Mouse (Mus musculus) limb, embryonic 14.5 days (tissue): ENCODE measurements at regions not wholly inside any gene's neighbourhood (a gene's known extent, or its start where the extent isn't known, plus 50 kb on each side); places are given as distances from the start of the nearest gene placed in this dataset.

Experiments
- ATAC-seq: fragments of 200-750 bp; cut with Nextera tagmentation; 2 replicates; pipeline ENCODE4 v1.8.0; 2017; ENCODE audit warnings: low read depth, moderate number of reproducible peaks, moderate TSS enrichment; ENCODE audit not compliant: low FRiP score
- DNase-seq: peaks from one replicate; pipeline ENCODE4 v3.0.0-alpha.2; 2015; ENCODE audit warnings: low spot score
- H3K27ac ChIP-seq: fragments of 300-500 bp; sonication (generic); replicated peaks from 2 replicates; pipeline ENCODE4 v1.5.1; 2014; ENCODE audit warnings: low read depth, mild to moderate bottlenecking, low read length, moderate library complexity, mixed read lengths
- H3K27me3 ChIP-seq: fragments of 300-500 bp; sonication (generic); 2 replicates; pipeline ENCODE4 v1.6.1; 2014; ENCODE audit warnings: low read length, mixed read lengths; ENCODE audit not compliant: control insufficient read depth, insufficient read depth
- H3K36me3 ChIP-seq: fragments of 300-500 bp; sonication (generic); 2 replicates; pipeline ENCODE4 v1.6.1; 2014; ENCODE audit warnings: mild to moderate bottlenecking, low read length, moderate library complexity, mixed read lengths; ENCODE audit not compliant: control insufficient read depth, insufficient read depth
- H3K4me1 ChIP-seq: fragments of 300-500 bp; sonication (generic); 2 replicates; pipeline ENCODE4 v1.6.1; 2014; ENCODE audit warnings: antibody characterized with exemption, low read length, mixed read lengths; ENCODE audit not compliant: control insufficient read depth, insufficient read depth
- H3K4me2 ChIP-seq: fragments of 300-500 bp; sonication (generic); replicated peaks from 2 replicates; pipeline ENCODE4 v1.6.1; 2014; ENCODE audit warnings: low read depth, mild to moderate bottlenecking, low read length, moderate library complexity; ENCODE audit not compliant: severe bottlenecking
- H3K4me3 ChIP-seq: fragments of 300-500 bp; sonication (generic); replicated peaks from 2 replicates; pipeline ENCODE4 v1.5.1; 2014; ENCODE audit warnings: low read length
- H3K9ac ChIP-seq: fragments of 300-500 bp; sonication (generic); 2 replicates; pipeline ENCODE4 v1.6.1; 2014; ENCODE audit warnings: mild to moderate bottlenecking, low read depth, low read length, moderate library complexity; ENCODE audit not compliant: severe bottlenecking
- H3K9me3 ChIP-seq: fragments of 300-500 bp; sonication (generic); 2 replicates; pipeline ENCODE4 v1.6.1; 2016; ENCODE audit warnings: low read length; ENCODE audit not compliant: control insufficient read depth
- POLR2A ChIP-seq: fragments of 200-500 bp; IDR thresholded peaks from 2 replicates; pipeline ENCODE4 v1.8.0; 2012; ENCODE audit warnings: inconsistent platforms, mild to moderate bottlenecking, moderate library complexity, borderline replicate concordance; ENCODE audit not compliant: insufficient read depth, insufficient read length; ENCODE audit errors: extremely low read depth
- WGBS: fragments of 180-500 bp; shearing (Covaris S2); extraction: QIAGEN DNeasy Blood & Tissue Kit; methylation state at CpG from one replicate; pipeline ENCODE4 v1.1.7; 2014; 5-methylcytosine and 5-hydroxymethylcytosine counted together

- Histone ChIP-seq H3K27ac (no peak overlapping the region), H3K4me2 (no peak overlapping the region), H3K9ac (no peak overlapping the region), H3K9me3 (no peaks in the 10 kb centered on the region), H3K27me3 (no peaks in the 10 kb centered on the region), H3K4me3 (no peak overlapping the region), H3K4me1 (no peaks in the 10 kb centered on the region), H3K36me3 (no peaks in the 10 kb centered on the region)
- ATAC-seq (no peak), DNase-seq (no peak)
- 79% methylated on average over 8 of the region's 8 CpGs for WGBS
- no peak for TF ChIP-seq POLR2A
Observed at GRCm38 (mm10) chr11:31807461-31808215, 64.4 kb upstream of the Cpeb4 start.

GRCm38 (mm10) chr11:31808216-31808838 lies 63.7 kb upstream of the Cpeb4 start:
- WGBS: 72% methylated on average over 5 of the region's 5 CpGs
- no peaks in the 10 kb centered on the region for H3K4me1 ChIP-seq
- no peaks in the 10 kb centered on the region for H3K36me3 ChIP-seq
- no peak overlapping the region for H3K27ac ChIP-seq
- no peak overlapping the region for H3K4me3 ChIP-seq
- H3K9me3 ChIP-seq: no peaks in the 10 kb centered on the region
- H3K9ac ChIP-seq: no peak overlapping the region
- DNase-seq (no peak), ATAC-seq (no peak)
- TF ChIP-seq POLR2A: no peak
- no peaks in the 10 kb centered on the region for H3K27me3 ChIP-seq
- no peak overlapping the region for H3K4me2 ChIP-seq

GRCm38 (mm10) chr11:31810011-31810786 lies 61.8 kb upstream of the Cpeb4 start:
- Histone ChIP-seq H3K9ac (no peak overlapping the region), H3K27ac (no peak overlapping the region), H3K36me3 (no peaks in the 10 kb centered on the region), H3K27me3 (no peaks in the 10 kb centered on the region), H3K4me3 (no peak overlapping the region), H3K4me1 (no peaks in the 10 kb centered on the region), H3K9me3 (no peaks in the 10 kb centered on the region), H3K4me2 (no peak overlapping the region)
- WGBS: 45% methylated on average over 7 of the region's 7 CpGs
- TF ChIP-seq POLR2A: no peak
- no peak for DNase-seq
- no peak for ATAC-seq

- Histone ChIP-seq H3K9me3 (no peaks in the 10 kb centered on the region), H3K27me3 (no peaks in the 10 kb centered on the region), H3K9ac (no peak overlapping the region), H3K27ac (no peak overlapping the region), H3K4me1 (no peaks in the 10 kb centered on the region), H3K36me3 (no peaks in the 10 kb centered on the region), H3K4me3 (no peak overlapping the region), H3K4me2 (no peak overlapping the region)
- 84% methylated on average over 9 of the region's 9 CpGs for WGBS
- no peak for DNase-seq
- no peak for ATAC-seq
- no peak for TF ChIP-seq POLR2A
Observed at GRCm38 (mm10) chr11:31812215-31812614, 59.8 kb upstream of the Cpeb4 start.

GRCm38 (mm10) chr11:31814616-31815015 lies 57.4 kb upstream of the Cpeb4 start:
- H3K27me3 ChIP-seq: no peaks in the 10 kb centered on the region
- TF ChIP-seq POLR2A: no peak
- no peak for ATAC-seq
- H3K4me3 ChIP-seq: no peak overlapping the region
- 86% methylated on average over 4 of the region's 4 CpGs for WGBS
- no peak overlapping the region for H3K27ac ChIP-seq
- no peak for DNase-seq
- no peaks in the 10 kb centered on the region for H3K4me1 ChIP-seq
- H3K9me3 ChIP-seq: no peaks in the 10 kb centered on the region
- no peak overlapping the region for H3K4me2 ChIP-seq
- no peak overlapping the region for H3K9ac ChIP-seq
- H3K36me3 ChIP-seq: no peaks in the 10 kb centered on the region
